Mouse (Mus musculus): Measurements from ENCODE around the gene Ilf3. TPM values are rescaled to one million over a fixed set of nuclear protein-coding genes. Genes with fewer than 3 reads are reported as not detected.

The Ilf3 gene
- polyA plus RNA-seq, 1 experiment from 2014 or later, result 45.2 TPM

GRCm38 (mm10) chr9:21409592-21410317 is 42.1 kb downstream of the Ilf3 start:
- Histone ChIP-seq H3K27me3 (ENCODE audit: control insufficient read depth, insufficient read depth, low read length) (no peaks in the 10 kb centered on the region), H3K27ac (replicated peaks) (no peak overlapping the region), H3K36me3 (ENCODE audit: control insufficient read depth, insufficient read depth, low read length) (peaks cover 11% of the 10 kb centered on the region; the same call in 1 of the 2 replicates), H3K4me3 (ENCODE audit: low read depth, low read length) (no peak overlapping the region), H3K4me2 (replicated peaks; ENCODE audit: low read depth) (no peak overlapping the region), H3K9me3 (ENCODE audit: control insufficient read depth, low read length) (no peaks in the 10 kb centered on the region), H3K4me1 (replicated peaks; ENCODE audit: control insufficient read depth, insufficient read depth) (no peaks in the 10 kb centered on the region; the same call in 1 of the 2 replicates), H3K9ac (ENCODE audit: low read length) (no peak overlapping the region)
- WGBS, result 29% methylated on average over 9 of the region's 9 CpGs
- DNase-seq (ENCODE audit: low spot score), result peak; percentile 88
- TF ChIP-seq CTCF (IDR thresholded peaks at IDR 0.05; ENCODE audit: low read depth) (peak; percentile 90), EP300 (optimal IDR thresholded peaks at IDR 0.05) (no peak)
- no peak for ATAC-seq (ENCODE audit: low FRiP score, low TSS enrichment)

GRCm38 (mm10) chr9:21411669-21412550 is 44.2 kb downstream of the Ilf3 start, which contains the start of gene Qtrt1:
Gene Qtrt1, plus strand, starts transcription at chr9:21411837.
- Histone ChIP-seq H3K9ac (ENCODE audit: low read length) (peak within 1 kb of the TSS; percentile 76), H3K27ac (replicated peaks) (peak within 1 kb of the TSS; percentile 78), H3K4me1 (replicated peaks; ENCODE audit: control insufficient read depth, insufficient read depth) (no peaks in the 10 kb centered on the region; the same call in 1 of the 2 replicates), H3K4me3 (ENCODE audit: low read depth, low read length) (peak within 1 kb of the TSS; percentile 68), H3K4me2 (replicated peaks; ENCODE audit: low read depth) (peak within 1 kb of the TSS; percentile 92), H3K9me3 (ENCODE audit: control insufficient read depth, low read length) (no peaks in the 10 kb centered on the region), H3K36me3 (ENCODE audit: control insufficient read depth, insufficient read depth, low read length) (0 out of 2 replicates have a peak, but pooled peaks cover 2% of the 10 kb centered on the region), H3K27me3 (ENCODE audit: control insufficient read depth, insufficient read depth, low read length) (no peaks in the 10 kb centered on the region)
- DNase-seq (ENCODE audit: low spot score) (peak; percentile 92), ATAC-seq (ENCODE audit: low FRiP score, low TSS enrichment) (peak; percentile 91)
- TF ChIP-seq CTCF (IDR thresholded peaks at IDR 0.05; ENCODE audit: low read depth), result no peak
- TF ChIP-seq EP300 (optimal IDR thresholded peaks at IDR 0.05), result no peak
- WGBS, result 2% methylated on average over 53 of the region's 53 CpGs

GRCm38 (mm10) chr9:21417866-21418265 is 50.2 kb downstream of the Ilf3 start:
- Histone ChIP-seq H3K9me3 (ENCODE audit: control insufficient read depth, low read length) (no peaks in the 10 kb centered on the region), H3K9ac (ENCODE audit: low read length) (no peak overlapping the region), H3K4me2 (replicated peaks; ENCODE audit: low read depth) (no peak overlapping the region), H3K27ac (replicated peaks) (no peak overlapping the region), H3K36me3 (ENCODE audit: control insufficient read depth, insufficient read depth, low read length) (peaks cover 11% of the 10 kb centered on the region; the same call in 1 of the 2 replicates), H3K27me3 (ENCODE audit: control insufficient read depth, insufficient read depth, low read length) (no peaks in the 10 kb centered on the region), H3K4me3 (ENCODE audit: low read depth, low read length) (no peak overlapping the region), H3K4me1 (replicated peaks; ENCODE audit: control insufficient read depth, insufficient read depth) (no peaks in the 10 kb centered on the region; the same call in 1 of the 2 replicates)
- WGBS, result 88% methylated on average over 2 of the region's 2 CpGs
- ATAC-seq (ENCODE audit: low FRiP score, low TSS enrichment) (no peak), DNase-seq (ENCODE audit: low spot score) (no peak)
- TF ChIP-seq CTCF (IDR thresholded peaks at IDR 0.05; ENCODE audit: low read depth) (no peak), EP300 (optimal IDR thresholded peaks at IDR 0.05) (no peak)

DNA sequence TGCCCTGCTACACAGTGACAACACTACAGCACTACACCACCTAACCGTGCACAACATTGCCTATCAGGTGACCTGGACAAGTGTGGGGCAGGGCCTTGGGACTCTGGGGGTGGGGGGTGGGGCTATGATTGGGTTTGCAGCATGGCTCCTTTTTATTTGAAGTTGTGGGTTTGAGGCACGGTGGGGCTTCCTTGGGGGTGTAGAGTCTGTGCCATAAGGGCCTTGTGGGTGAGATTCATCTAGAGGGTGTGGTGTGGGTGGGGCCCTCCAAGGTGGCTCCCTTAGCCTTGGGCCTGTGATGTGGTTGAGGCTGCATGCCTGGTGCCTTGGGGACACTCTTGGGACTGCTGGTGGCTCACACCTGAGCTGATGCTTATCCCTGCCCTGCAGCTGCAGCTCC is 52.0 kb downstream of the Ilf3 start:
- no peak overlapping the region for H3K9ac ChIP-seq (ENCODE audit: low read length)
- WGBS, result 68% methylated on average over 2 of the region's 2 CpGs

DNA sequence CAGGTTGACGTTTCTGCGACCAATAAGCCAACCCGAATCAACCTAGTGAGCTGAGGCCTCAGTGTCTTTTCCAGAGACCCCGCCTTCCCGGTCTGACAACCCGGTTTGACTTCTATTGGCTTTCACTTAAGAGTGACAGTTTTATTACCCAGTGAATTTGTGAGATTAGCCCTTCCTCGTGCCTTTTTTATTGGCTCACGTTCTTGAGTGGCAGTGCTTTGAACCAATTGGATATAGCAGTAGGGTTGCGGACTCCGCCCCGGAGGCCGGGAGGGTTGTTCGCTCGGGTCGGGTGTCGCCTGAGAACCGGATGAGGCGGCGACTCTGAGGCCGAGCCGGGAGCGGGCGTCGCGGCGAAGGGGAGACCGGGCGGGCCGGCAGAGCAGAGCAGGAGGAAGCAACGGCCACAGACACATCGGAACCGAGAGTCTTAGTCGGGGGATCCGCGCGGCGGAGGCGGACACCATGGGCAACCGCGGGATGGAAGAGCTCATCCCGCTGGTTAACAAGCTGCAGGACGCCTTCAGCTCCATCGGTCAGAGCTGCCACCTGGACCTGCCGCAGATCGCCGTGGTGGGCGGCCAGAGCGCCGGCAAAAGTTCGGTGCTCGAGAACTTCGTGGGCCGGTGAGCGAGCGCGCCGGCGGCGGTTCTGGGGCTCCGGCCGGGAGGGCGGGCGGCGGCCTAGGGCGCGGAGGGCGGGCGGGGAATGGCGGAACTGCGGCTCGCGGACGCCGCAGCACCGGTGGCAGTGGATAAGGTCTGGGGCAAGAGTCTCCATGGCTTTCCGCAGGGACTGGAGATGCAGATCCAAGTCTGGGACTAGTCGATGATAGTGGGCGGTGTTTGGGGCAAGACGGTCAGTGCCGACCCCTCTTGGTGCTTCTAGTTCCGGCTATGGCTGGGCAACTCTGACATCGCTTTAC is 57.2 kb downstream of the Ilf3 start, which contains the start of gene Dnm2:
Dnm2 (plus strand) TSS at position 278 of the 925 bp plus-strand sequence.
- Histone ChIP-seq H3K4me1 (replicated peaks; ENCODE audit: control insufficient read depth, insufficient read depth) (peaks cover 4% of the 10 kb centered on the region; the same call in 1 of the 2 replicates), H3K36me3 (ENCODE audit: control insufficient read depth, insufficient read depth, low read length) (peaks cover 4% of the 10 kb centered on the region; the same call in 1 of the 2 replicates), H3K27me3 (ENCODE audit: control insufficient read depth, insufficient read depth, low read length) (no peaks in the 10 kb centered on the region), H3K9me3 (ENCODE audit: control insufficient read depth, low read length) (no peaks in the 10 kb centered on the region), H3K4me2 (replicated peaks; ENCODE audit: low read depth) (peak within 1 kb of the TSS; percentile 90), H3K9ac (ENCODE audit: low read length) (peak within 1 kb of the TSS; percentile 97), H3K4me3 (ENCODE audit: low read depth, low read length) (peak within 1 kb of the TSS; percentile 98), H3K27ac (replicated peaks) (peak within 1 kb of the TSS; percentile 97)
- ATAC-seq (ENCODE audit: low FRiP score, low TSS enrichment) (peak; percentile 97), DNase-seq (ENCODE audit: low spot score) (peak; percentile 96)
- under 1% methylated on average over 80 of the region's 82 CpGs for WGBS
- TF ChIP-seq EP300 (optimal IDR thresholded peaks at IDR 0.05) (peak; percentile 98), CTCF (IDR thresholded peaks at IDR 0.05; ENCODE audit: low read depth) (no peak; the same call in 1 of the 2 replicates)

More for the DNA sequence above, 52.0 kb downstream of the Ilf3 start:
- Histone ChIP-seq H3K27ac (replicated peaks) (no peak overlapping the region), H3K27me3 (ENCODE audit: control insufficient read depth, insufficient read depth, low read length) (no peaks in the 10 kb centered on the region), H3K4me1 (replicated peaks; ENCODE audit: control insufficient read depth, insufficient read depth) (no peaks in the 10 kb centered on the region; the same call in 1 of the 2 replicates), H3K4me2 (replicated peaks; ENCODE audit: low read depth) (no peak overlapping the region), H3K4me3 (ENCODE audit: low read depth, low read length) (no peak overlapping the region), H3K9me3 (ENCODE audit: control insufficient read depth, low read length) (no peaks in the 10 kb centered on the region), H3K36me3 (ENCODE audit: control insufficient read depth, insufficient read depth, low read length) (peaks cover 11% of the 10 kb centered on the region; the same call in 1 of the 2 replicates)
- TF ChIP-seq EP300 (optimal IDR thresholded peaks at IDR 0.05) (no peak), CTCF (IDR thresholded peaks at IDR 0.05; ENCODE audit: low read depth) (no peak)
- ATAC-seq (ENCODE audit: low FRiP score, low TSS enrichment) (no peak), DNase-seq (ENCODE audit: low spot score) (no peak)

All from stomach, postnatal 0 days (tissue).